Mouse (Mus musculus) forebrain, embryonic 16.5 days (tissue): ENCODE measurements around the gene Comp. TPM values are rescaled to one million over a fixed set of nuclear protein-coding genes. Genes with fewer than 3 reads are reported as not detected.

Experiments used
- ATAC-seq: fragments of 200-750 bp; cut with Nextera tagmentation; 2 replicates; pipeline ENCODE4 v1.8.0; 2017; ENCODE audit warnings: mild to moderate bottlenecking, moderate library complexity
- H3K27ac ChIP-seq: fragments of 300-500 bp; sonication (generic); 2 replicates; pipeline ENCODE4 v1.5.1; 2014; ENCODE audit warnings: low read length, control low read depth
- H3K27me3 ChIP-seq: fragments of 300-500 bp; sonication (generic); replicated peaks from 2 replicates; pipeline ENCODE4 v1.6.1; 2014; ENCODE audit warnings: low read length; ENCODE audit not compliant: control insufficient read depth, insufficient read depth
- H3K36me3 ChIP-seq: fragments of 300-500 bp; sonication (generic); 2 replicates; pipeline ENCODE4 v1.6.1; 2014; ENCODE audit not compliant: control insufficient read depth, insufficient read depth
- H3K4me1 ChIP-seq: fragments of 300-500 bp; sonication (generic); replicated peaks from 2 replicates; pipeline ENCODE4 v1.6.1; 2014; ENCODE audit warnings: low read length; ENCODE audit not compliant: control insufficient read depth, insufficient read depth
- H3K4me2 ChIP-seq: fragments of 300-500 bp; sonication (generic); 2 replicates; pipeline ENCODE4 v1.6.1; 2014; ENCODE audit warnings: mild to moderate bottlenecking, low read length, control low read depth
- H3K4me3 ChIP-seq: fragments of 300-500 bp; sonication (generic); replicated peaks from 2 replicates; pipeline ENCODE4 v1.5.1; 2014; ENCODE audit warnings: mild to moderate bottlenecking, low read length, control low read depth
- H3K9ac ChIP-seq: fragments of 300-500 bp; sonication (generic); replicated peaks from 2 replicates; pipeline ENCODE4 v1.6.1; 2014; ENCODE audit warnings: low read depth, low read length, control low read depth
- H3K9me3 ChIP-seq: fragments of 300-500 bp; sonication (generic); 2 replicates; pipeline ENCODE4 v1.6.1; 2016; ENCODE audit warnings: low read length; ENCODE audit not compliant: control insufficient read depth
- WGBS: fragments of 180-500 bp; shearing (Covaris S2); extraction: QIAGEN DNeasy Blood & Tissue Kit; methylation state at CpG from one replicate; pipeline ENCODE4 v1.1.7; 2014; 5-methylcytosine and 5-hydroxymethylcytosine counted together
- polyA plus RNA-seq: library from polyadenylated mRNA; unstranded; fragments of >200 nt; fragmentation: Nextera tagmentation; extraction: Ambion mirVana; gene quantifications from 2 replicates; pipeline ENCODE4 v1.2.1, GENCODE M21; 2015

Comp gene
- polyA plus RNA-seq, 1 experiment from 2014 or later = 0.51 TPM

DNA sequence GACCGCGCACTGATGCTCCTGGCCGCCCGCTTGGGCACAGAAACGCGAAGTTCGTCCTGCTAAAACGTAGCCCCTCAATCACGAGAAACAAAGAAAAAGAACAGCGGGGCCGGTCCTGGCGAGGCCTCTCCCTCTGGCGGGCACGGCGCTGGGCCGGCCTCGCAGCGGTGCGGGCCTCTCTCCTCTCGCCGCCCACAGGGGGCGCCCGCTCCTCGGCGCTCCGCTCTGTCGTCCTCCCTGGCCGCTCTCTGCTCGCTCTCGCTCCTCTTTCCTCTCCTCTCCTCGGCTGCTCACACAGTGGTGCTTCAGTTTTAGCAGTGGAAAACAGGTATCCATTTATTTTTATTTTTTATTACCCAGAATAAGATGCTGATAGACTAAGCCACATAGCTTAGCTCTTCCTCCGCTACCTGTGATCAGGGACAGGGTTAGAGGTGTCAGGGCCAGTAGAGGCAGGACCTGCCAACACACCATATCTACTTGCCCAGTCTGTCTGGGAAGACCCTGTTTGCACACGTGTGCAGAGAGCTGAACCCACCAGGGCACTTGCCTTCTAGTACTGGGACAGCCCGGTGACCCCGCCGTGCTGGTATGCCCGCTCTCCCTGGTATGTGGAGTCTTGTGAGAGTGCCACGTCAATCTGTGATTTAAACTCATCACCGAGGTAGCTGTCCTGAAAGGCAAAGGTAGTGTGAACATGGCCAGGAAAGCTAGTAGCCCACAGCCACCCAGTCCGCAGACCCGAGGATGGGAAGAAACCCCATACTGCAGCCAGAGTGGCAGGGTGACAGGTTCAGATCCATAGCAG is 41.1 kb upstream of the Comp start:
- Histone ChIP-seq H3K9ac (no peak overlapping the region; the same call in 1 of the 2 replicates), H3K9me3 (no peaks in the 10 kb centered on the region), H3K27ac (no peak overlapping the region; the same call in 1 of the 2 replicates), H3K4me1 (peaks cover 28% of the 10 kb centered on the region), H3K36me3 (peaks cover 54% of the 10 kb centered on the region), H3K4me3 (no peak overlapping the region), H3K27me3 (no peaks in the 10 kb centered on the region), H3K4me2 (peak overlapping the region; percentile 13; the same call in 1 of the 2 replicates)
- peak; percentile 80 for ATAC-seq
- WGBS = 22% methylated on average over 39 of the region's 41 CpGs

DNA sequence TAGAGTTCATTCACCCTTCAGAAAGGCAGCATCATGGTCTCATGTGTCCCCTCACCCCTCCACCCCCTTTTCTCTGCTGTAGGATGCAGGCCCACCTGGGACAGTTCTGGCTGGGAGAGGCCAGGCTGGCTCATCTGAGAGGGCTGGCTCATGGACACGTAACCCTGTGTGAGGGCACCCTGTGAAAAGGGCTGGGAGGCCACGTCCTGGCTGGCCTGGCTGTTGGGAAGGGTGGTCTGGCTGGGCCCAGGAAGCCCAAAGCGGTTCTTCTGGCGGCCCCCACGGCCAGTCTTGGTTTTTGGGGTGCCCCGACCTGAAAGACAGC is 40.5 kb upstream of the Comp start:
- 92% methylated on average over 6 of the region's 6 CpGs for WGBS
- no peak for ATAC-seq
- Histone ChIP-seq H3K4me3 (no peak overlapping the region), H3K9ac (no peak overlapping the region), H3K27me3 (no peaks in the 10 kb centered on the region), H3K4me2 (no peak overlapping the region), H3K9me3 (no peaks in the 10 kb centered on the region), H3K36me3 (peaks cover 54% of the 10 kb centered on the region), H3K27ac (no peak overlapping the region), H3K4me1 (peaks cover 28% of the 10 kb centered on the region)

DNA sequence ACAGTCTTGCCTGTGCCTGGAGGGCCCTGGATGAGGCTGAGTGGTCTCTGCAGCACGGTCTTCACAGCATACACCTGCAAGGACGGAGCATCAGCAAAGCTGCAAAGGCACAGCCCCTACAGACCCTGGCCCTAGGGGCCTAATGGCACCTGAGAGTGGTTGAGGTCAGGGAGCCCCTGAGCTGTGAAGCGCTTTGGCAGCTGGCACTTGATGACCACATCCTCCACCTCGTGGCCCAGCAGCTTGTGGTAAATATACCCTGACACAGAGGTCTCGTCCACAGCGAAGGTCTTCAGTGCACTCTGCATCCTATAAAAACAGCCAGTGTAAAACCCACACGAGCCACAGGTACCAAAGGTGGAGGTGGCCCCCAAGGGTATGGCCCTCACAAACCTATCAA is 34.4 kb upstream of the Comp start:
- H3K9me3 ChIP-seq = no peaks in the 10 kb centered on the region
- H3K36me3 ChIP-seq = peaks cover 55% of the 10 kb centered on the region
- H3K4me3 ChIP-seq = no peak overlapping the region
- H3K27ac ChIP-seq = no peak overlapping the region
- H3K9ac ChIP-seq = no peak overlapping the region
- no peak overlapping the region for H3K4me2 ChIP-seq
- ATAC-seq = no peak
- 90% methylated on average over 7 of the region's 7 CpGs for WGBS
- H3K27me3 ChIP-seq = no peaks in the 10 kb centered on the region
- peaks cover 9% of the 10 kb centered on the region for H3K4me1 ChIP-seq

GRCm38 (mm10) chr8:70340659-70341058 is 32.7 kb upstream of the Comp start:
- Histone ChIP-seq H3K27me3 (no peaks in the 10 kb centered on the region), H3K9me3 (no peaks in the 10 kb centered on the region), H3K4me2 (no peak overlapping the region), H3K4me3 (no peak overlapping the region), H3K4me1 (peaks cover 9% of the 10 kb centered on the region), H3K9ac (no peak overlapping the region), H3K27ac (no peak overlapping the region), H3K36me3 (peaks cover 39% of the 10 kb centered on the region)
- 89% methylated on average over 7 of the region's 7 CpGs for WGBS
- no peak for ATAC-seq

GRCm38 (mm10) chr8:70342007-70342406 is 31.4 kb upstream of the Comp start:
- no peaks in the 10 kb centered on the region for H3K9me3 ChIP-seq
- no peak for ATAC-seq
- H3K4me1 ChIP-seq = peaks cover 9% of the 10 kb centered on the region
- H3K27ac ChIP-seq = no peak overlapping the region
- H3K9ac ChIP-seq = no peak overlapping the region
- H3K4me3 ChIP-seq = no peak overlapping the region
- H3K4me2 ChIP-seq = no peak overlapping the region
- peaks cover 28% of the 10 kb centered on the region for H3K36me3 ChIP-seq
- 95% methylated on average over 14 of the region's 14 CpGs for WGBS
- no peaks in the 10 kb centered on the region for H3K27me3 ChIP-seq

DNA sequence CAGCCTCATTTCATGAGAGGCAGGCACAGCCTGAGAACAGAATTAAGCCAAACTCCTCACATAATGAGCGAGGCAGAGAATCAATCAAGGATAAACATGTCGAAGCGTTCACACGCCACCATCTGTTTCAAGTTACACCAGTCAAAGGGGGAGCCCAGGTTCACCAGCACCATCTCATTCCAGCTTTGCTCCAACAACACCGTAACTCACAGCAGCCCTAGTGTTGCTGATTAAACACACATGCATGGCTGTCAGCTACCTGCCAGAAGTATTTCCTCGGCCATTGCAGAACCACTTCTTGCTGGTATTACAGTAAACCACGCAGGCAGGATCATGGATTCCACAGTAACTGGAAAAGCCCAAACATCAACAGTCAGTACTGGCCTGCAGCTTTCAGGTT is 30.3 kb upstream of the Comp start:
- H3K9ac ChIP-seq = no peak overlapping the region
- H3K27me3 ChIP-seq = no peaks in the 10 kb centered on the region
- H3K27ac ChIP-seq = no peak overlapping the region
- H3K4me1 ChIP-seq = peaks cover 9% of the 10 kb centered on the region
- no peak overlapping the region for H3K4me3 ChIP-seq
- ATAC-seq = no peak
- H3K36me3 ChIP-seq = peaks cover 20% of the 10 kb centered on the region
- H3K4me2 ChIP-seq = no peak overlapping the region
- no peaks in the 10 kb centered on the region for H3K9me3 ChIP-seq
- WGBS = 68% methylated on average over 7 of the region's 7 CpGs

DNA sequence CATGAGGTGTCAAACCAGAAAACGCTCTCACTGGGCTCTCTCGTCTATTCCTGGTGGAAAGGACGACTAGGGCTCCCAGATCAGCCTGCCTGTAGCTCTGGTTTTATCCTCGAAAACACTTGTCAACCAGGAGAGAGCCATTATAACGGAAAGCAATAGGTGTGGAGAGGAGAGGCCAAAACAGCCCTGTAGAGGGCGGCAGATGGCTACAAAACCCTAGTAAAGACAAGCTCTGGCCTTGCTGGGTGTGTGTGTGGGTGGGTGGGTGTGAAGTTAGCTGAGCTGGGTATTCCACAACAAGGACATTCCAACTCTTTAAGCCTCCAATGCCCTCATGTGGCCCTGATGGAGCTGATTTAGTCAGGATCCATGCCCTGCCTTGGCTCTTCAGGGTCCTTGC is 29.7 kb upstream of the Comp start:
- Histone ChIP-seq H3K36me3 (peaks cover 15% of the 10 kb centered on the region), H3K27ac (no peak overlapping the region), H3K4me3 (no peak overlapping the region), H3K4me2 (no peak overlapping the region), H3K4me1 (peaks cover 12% of the 10 kb centered on the region), H3K27me3 (no peaks in the 10 kb centered on the region), H3K9ac (no peak overlapping the region), H3K9me3 (no peaks in the 10 kb centered on the region)
- 62% methylated on average over 6 of the region's 6 CpGs for WGBS
- peak; percentile 70; the same call in 1 of the 2 replicates for ATAC-seq

DNA sequence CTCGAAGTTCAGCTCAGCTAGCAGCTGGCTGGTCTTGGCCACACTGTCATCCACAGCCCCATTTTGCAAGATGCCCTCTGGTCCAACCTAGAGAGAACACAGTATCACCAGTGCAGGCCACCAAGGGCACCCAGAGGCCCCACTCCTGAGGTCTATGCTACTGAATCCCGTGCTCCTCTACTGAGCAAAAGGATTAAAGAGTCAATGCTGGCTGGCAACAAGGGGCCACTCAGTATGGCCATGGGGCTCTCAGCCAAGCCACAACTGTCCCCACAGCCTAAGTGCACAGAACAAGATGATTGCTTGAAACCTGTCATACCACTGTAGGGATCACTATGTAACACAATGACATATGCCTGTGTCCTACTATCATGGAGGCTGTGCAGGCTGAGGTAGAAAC is 29.1 kb upstream of the Comp start:
- H3K27me3 ChIP-seq = no peaks in the 10 kb centered on the region
- peaks cover 12% of the 10 kb centered on the region for H3K4me1 ChIP-seq
- H3K4me2 ChIP-seq = no peak overlapping the region
- H3K9ac ChIP-seq = no peak overlapping the region
- no peak overlapping the region for H3K4me3 ChIP-seq
- peaks cover 10% of the 10 kb centered on the region for H3K36me3 ChIP-seq
- no peaks in the 10 kb centered on the region for H3K9me3 ChIP-seq
- no peak overlapping the region for H3K27ac ChIP-seq
- no peak for ATAC-seq
- WGBS = 84% methylated on average over 2 of the region's 2 CpGs

- H3K27me3 ChIP-seq = no peaks in the 10 kb centered on the region
- no peak overlapping the region for H3K9ac ChIP-seq
- H3K4me1 ChIP-seq = peaks cover 34% of the 10 kb centered on the region
- no peak for ATAC-seq
- no peak overlapping the region for H3K27ac ChIP-seq
- no peaks in the 10 kb centered on the region; the same call in 1 of the 2 replicates for H3K36me3 ChIP-seq
- WGBS = 91% methylated on average over 4 of the region's 4 CpGs
- H3K4me3 ChIP-seq = no peak overlapping the region
- H3K9me3 ChIP-seq = no peaks in the 10 kb centered on the region
- no peak overlapping the region for H3K4me2 ChIP-seq
These were observed 25.9 kb upstream of the Comp start for GRCm38 (mm10) chr8:70347443-70347842.
